Mouse (Mus musculus) splenic B cell, adult 2 months (primary cell): Measurements from ENCODE around the gene Btnl2.
A peak's percentile ranks its signal among the peaks of the same experiment; 100 is the strongest.

ENCODE experiments used
- DNase-seq: peaks from one replicate; pipeline ENCODE4 v3.0.0-alpha.2; 2011; ENCODE audit warnings: low read depth, low spot score
- H3K27me3 ChIP-seq: 2 replicates; pipeline ENCODE4 v1.6.1; 2012; ENCODE audit warnings: mild to moderate bottlenecking, low read length, moderate library complexity, mixed read lengths; ENCODE audit not compliant: control insufficient read depth, poor library complexity, insufficient read depth, severe bottlenecking
- H3K36me3 ChIP-seq: 2 replicates; pipeline ENCODE4 v1.6.1; 2012; ENCODE audit warnings: mild to moderate bottlenecking, low read length, moderate library complexity, mixed read lengths; ENCODE audit not compliant: control insufficient read depth, poor library complexity, insufficient read depth, severe bottlenecking

Btnl2 gene

GRCm38 (mm10) chr17:34373055-34373709 is 18.6 kb downstream of the Btnl2 start:
- peak; percentile 51 for DNase-seq
- no peaks in the 10 kb centered on the region for H3K27me3 ChIP-seq

GRCm38 (mm10) chr17:34376847-34377246 is 22.2 kb downstream of the Btnl2 start, which contains the start of gene Btnl1:
Gene Btnl1, plus strand, starts transcription at chr17:34377132.
- Histone ChIP-seq H3K27me3 (no peaks in the 10 kb centered on the region), H3K36me3 (no peaks in the 10 kb centered on the region)
- no peak for DNase-seq

More at GRCm38 (mm10) chr17:34373055-34373709, 18.6 kb downstream of the Btnl2 start:
- H3K36me3 ChIP-seq = no peaks in the 10 kb centered on the region

GRCm38 (mm10) chr17:34377450-34378209 is 23.0 kb downstream of the Btnl2 start:
- Histone ChIP-seq H3K36me3 (no peaks in the 10 kb centered on the region), H3K27me3 (no peaks in the 10 kb centered on the region)
- DNase-seq = peak; percentile 81

- Histone ChIP-seq H3K27me3 (no peaks in the 10 kb centered on the region), H3K36me3 (no peaks in the 10 kb centered on the region)
- peak; percentile 84 for DNase-seq
Measured at GRCm38 (mm10) chr17:34378716-34379115, 24.1 kb downstream of the Btnl2 start.

- no peak for DNase-seq
- Histone ChIP-seq H3K36me3 (no peaks in the 10 kb centered on the region), H3K27me3 (no peaks in the 10 kb centered on the region)
Measured at GRCm38 (mm10) chr17:34379451-34379850, 24.8 kb downstream of the Btnl2 start.

- H3K36me3 ChIP-seq = no peaks in the 10 kb centered on the region
Measured at GRCm38 (mm10) chr17:34381876-34382275, 27.3 kb downstream of the Btnl2 start.

GRCm38 (mm10) chr17:34383212-34383611 is 28.6 kb downstream of the Btnl2 start:
- Histone ChIP-seq H3K36me3 (no peaks in the 10 kb centered on the region), H3K27me3 (no peaks in the 10 kb centered on the region)
- DNase-seq = peak; percentile 73

More at GRCm38 (mm10) chr17:34381876-34382275, 27.3 kb downstream of the Btnl2 start:
- DNase-seq = no peak
- H3K27me3 ChIP-seq = no peaks in the 10 kb centered on the region

- no peaks in the 10 kb centered on the region for H3K36me3 ChIP-seq
- no peak for DNase-seq
- H3K27me3 ChIP-seq = no peaks in the 10 kb centered on the region
Measured at GRCm38 (mm10) chr17:34384699-34385098, 30.1 kb downstream of the Btnl2 start.

- Histone ChIP-seq H3K27me3 (no peaks in the 10 kb centered on the region), H3K36me3 (no peaks in the 10 kb centered on the region)
- DNase-seq = peak; percentile 53
Measured at GRCm38 (mm10) chr17:34386656-34387055, 32.0 kb downstream of the Btnl2 start.

- no peaks in the 10 kb centered on the region for H3K36me3 ChIP-seq
- no peaks in the 10 kb centered on the region for H3K27me3 ChIP-seq
- DNase-seq = peak; percentile 85
Measured at GRCm38 (mm10) chr17:34388513-34388912, 33.9 kb downstream of the Btnl2 start.

- H3K36me3 ChIP-seq = no peaks in the 10 kb centered on the region
Measured at GRCm38 (mm10) chr17:34391507-34391906, 36.9 kb downstream of the Btnl2 start.

GRCm38 (mm10) chr17:34392321-34392720 is 37.7 kb downstream of the Btnl2 start:
- no peaks in the 10 kb centered on the region for H3K36me3 ChIP-seq
- peak; percentile 62 for DNase-seq
- no peaks in the 10 kb centered on the region for H3K27me3 ChIP-seq

More at GRCm38 (mm10) chr17:34391507-34391906, 36.9 kb downstream of the Btnl2 start:
- peak; percentile 26 for DNase-seq
- no peaks in the 10 kb centered on the region for H3K27me3 ChIP-seq

GRCm38 (mm10) chr17:34397357-34397756 is 42.7 kb downstream of the Btnl2 start:
- DNase-seq = peak; percentile 74
- Histone ChIP-seq H3K36me3 (no peaks in the 10 kb centered on the region), H3K27me3 (no peaks in the 10 kb centered on the region)

- no peaks in the 10 kb centered on the region for H3K27me3 ChIP-seq
- peak; percentile 97 for DNase-seq
- no peaks in the 10 kb centered on the region for H3K36me3 ChIP-seq
Measured at GRCm38 (mm10) chr17:34398058-34398710, 43.6 kb downstream of the Btnl2 start.
